Mouse (Mus musculus): ENCODE data around the gene Bcam.

GRCm38 (mm10) chr7:19795236-19795635 lies 24.4 kb upstream of the Bcam start:
- TF ChIP-seq EP300 (IDR thresholded peaks at IDR 0.05; ENCODE audit: low read depth in 1 of 2, low read length in 2 of 2): no peak
- no peak for TF ChIP-seq USF2 (IDR thresholded peaks at IDR 0.05; ENCODE audit: borderline replicate concordance in 1 of 2, insufficient read depth in 1 of 2, low read depth in 1 of 2, low read length in 2 of 2)
